Mouse (Mus musculus) spleen, adult 2 months (tissue): ENCODE results near the gene Mfap4. TPM values are rescaled to one million over a fixed set of nuclear protein-coding genes. Genes with fewer than 3 reads are reported as not detected.

Experiments
- DNase-seq, 2 experiments: peaks; one replicate each; pipeline versions ENCODE4 v3.0.0 to v3.0.0-alpha.2; 2012 to 2021; ENCODE audit warnings: low spot score in 2 of 2, low read depth in 1 of 2
- H3K27ac ChIP-seq: fragments of 200-500 bp; 2 replicates; pipeline ENCODE4 v1.5.1; 2012; ENCODE audit warnings: low read length, inconsistent platforms; ENCODE audit not compliant: insufficient read depth
- H3K27me3 ChIP-seq: fragments of 200-500 bp; 2 replicates; pipeline ENCODE4 v1.6.1; 2012; ENCODE audit warnings: mild to moderate bottlenecking, moderate library complexity, low read length, inconsistent platforms; ENCODE audit not compliant: control insufficient read depth, insufficient read depth
- H3K36me3 ChIP-seq: fragments of 200-500 bp; 2 replicates; pipeline ENCODE4 v1.6.1; 2012; ENCODE audit warnings: mild to moderate bottlenecking, low read length, inconsistent platforms; ENCODE audit not compliant: control insufficient read depth, insufficient read depth
- H3K4me1 ChIP-seq: fragments of 200-500 bp; 2 replicates; pipeline ENCODE4 v1.6.1; 2011; ENCODE audit warnings: inconsistent platforms; ENCODE audit not compliant: control insufficient read depth, insufficient read depth, insufficient read length
- H3K4me3 ChIP-seq: fragments of 200-500 bp; 2 replicates; pipeline ENCODE4 v1.5.1; 2011; ENCODE audit warnings: mild to moderate bottlenecking, inconsistent platforms; ENCODE audit not compliant: insufficient read depth, insufficient read length; ENCODE audit errors: extremely low read depth
- CTCF ChIP-seq: fragments of 200-500 bp; IDR thresholded peaks from 2 replicates; pipeline ENCODE4 v1.5.1; 2011; ENCODE audit warnings: mild to moderate bottlenecking, inconsistent platforms; ENCODE audit not compliant: insufficient read depth, insufficient read length, insufficient replicate concordance; ENCODE audit errors: extremely low read depth
- POLR2A ChIP-seq: fragments of 200-500 bp; IDR thresholded peaks from 2 replicates; pipeline ENCODE4 v1.6.1; 2011; ENCODE audit warnings: low read depth, low read length, inconsistent platforms
- WGBS: fragments of 180-500 bp; shearing (Covaris S2); methylation state at CpG from one replicate; pipeline ENCODE4 v1.1.7; 2018; 5-methylcytosine and 5-hydroxymethylcytosine counted together
- polyA plus RNA-seq: library from polyadenylated mRNA; depleted of rRNA; stranded (reverse); fragments of >200 nt; gene quantifications from 2 replicates; pipeline ENCODE4 v1.2.3, GENCODE M21; 2012

Gene Mfap4
- polyA plus RNA-seq, 1 experiment: 31.2 TPM

DNA sequence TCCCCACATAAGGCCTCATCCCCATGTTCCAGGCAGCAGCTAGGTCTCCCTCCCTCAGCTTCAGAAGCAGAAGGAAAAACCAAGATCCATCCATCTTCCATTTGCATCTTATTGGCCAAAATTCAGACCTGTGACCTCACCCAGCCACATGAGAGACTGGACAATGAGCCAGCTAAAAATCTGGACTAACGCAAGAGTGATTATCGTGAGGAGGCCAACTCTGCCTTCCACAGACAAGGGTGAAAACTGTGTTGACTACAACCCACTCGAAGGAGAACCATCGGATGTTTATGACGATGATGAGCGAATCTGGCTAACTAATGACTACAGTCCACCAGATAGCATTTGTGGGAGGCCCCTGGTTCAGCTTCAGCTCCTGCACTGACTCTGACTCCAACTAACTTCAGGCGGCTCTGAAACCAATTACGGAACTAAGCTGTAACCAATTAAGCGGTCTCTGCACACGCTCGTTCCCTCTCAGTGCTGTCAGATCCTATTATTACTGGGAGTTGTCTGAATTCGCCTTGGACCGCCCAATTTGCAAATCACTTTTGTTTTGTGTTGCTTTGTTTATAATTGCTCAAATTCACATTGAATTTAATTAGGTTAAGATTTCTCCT lies 1.9 kb upstream of the Mfap4 start:
- no peak for DNase-seq
- Histone ChIP-seq H3K27ac (no peak overlapping the region), H3K36me3 (no peaks in the 10 kb centered on the region), H3K27me3 (no peaks in the 10 kb centered on the region), H3K4me1 (no peaks in the 10 kb centered on the region), H3K4me3 (no peak overlapping the region)
- 93% methylated on average over 13 of the region's 13 CpGs for WGBS
- TF ChIP-seq CTCF (no peak), POLR2A (no peak)

DNA sequence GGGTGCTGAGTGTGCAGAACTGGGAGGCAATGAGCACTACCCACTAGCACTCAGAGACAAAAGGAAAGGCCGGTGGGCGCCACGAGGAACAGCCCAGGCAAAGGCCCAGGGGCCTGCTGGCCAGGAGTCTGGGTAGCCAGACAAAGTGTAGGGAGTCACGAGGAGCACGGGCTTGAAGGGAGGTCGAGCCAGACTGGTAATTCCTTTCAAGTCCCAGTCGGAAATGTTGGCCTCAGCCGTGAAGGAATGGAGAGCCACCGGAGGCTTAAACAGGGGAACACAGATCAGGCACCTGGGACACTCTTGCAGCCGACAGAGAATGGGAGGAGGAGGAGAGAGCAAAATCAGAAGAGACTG lies 997 bp upstream of the Mfap4 start:
- Histone ChIP-seq H3K27me3 (no peaks in the 10 kb centered on the region), H3K4me3 (no peak overlapping the region), H3K27ac (no peak overlapping the region), H3K4me1 (no peaks in the 10 kb centered on the region), H3K36me3 (no peaks in the 10 kb centered on the region)
- 68% methylated on average over 10 of the region's 10 CpGs for WGBS
- no peak for DNase-seq
- no peak for TF ChIP-seq CTCF
- TF ChIP-seq POLR2A: no peak

DNA sequence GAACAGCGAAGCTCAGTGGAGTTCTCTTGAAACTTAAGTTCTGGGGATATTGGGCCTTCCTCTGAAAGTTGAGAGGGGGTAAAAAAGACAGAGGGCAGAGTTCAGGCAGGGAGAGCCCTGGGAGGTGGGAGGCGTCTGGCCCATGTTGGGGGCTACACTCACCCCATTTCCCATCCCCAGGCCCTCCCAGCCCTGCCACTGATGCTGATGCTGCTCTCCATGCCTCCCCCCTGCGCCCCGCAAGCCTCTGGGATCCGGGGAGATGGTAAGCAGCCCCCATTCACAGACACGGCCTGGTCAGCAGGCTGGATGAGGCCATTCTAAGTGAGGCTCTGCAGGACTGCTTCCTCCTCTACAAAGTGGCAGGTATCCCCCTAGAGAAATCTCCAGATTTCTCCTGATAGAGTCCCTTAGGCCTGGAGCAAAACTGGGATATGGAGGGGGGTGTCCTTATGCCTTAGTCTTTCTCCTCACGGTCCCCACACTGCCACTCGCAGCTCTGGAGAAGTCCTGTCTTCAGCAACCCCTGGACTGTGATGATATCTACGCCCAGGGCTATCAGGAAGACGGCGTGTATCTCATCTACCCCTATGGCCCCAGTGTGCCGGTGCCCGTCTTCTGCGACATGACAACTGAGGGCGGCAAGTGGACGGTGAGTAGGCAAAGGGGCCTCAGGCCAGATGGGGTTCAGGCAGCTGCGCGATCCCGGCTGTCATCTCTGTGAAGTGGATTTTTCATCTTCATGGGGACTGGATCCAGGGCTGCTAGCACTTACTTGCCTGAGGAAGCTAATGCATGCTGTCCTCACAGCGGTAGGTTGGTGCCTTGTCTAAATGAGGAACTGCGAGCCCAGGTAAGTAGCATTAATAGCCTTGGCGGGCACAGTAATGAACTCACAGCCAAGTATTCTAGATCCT lies 568 bp downstream of the Mfap4 start:
- 88% methylated on average over 22 of the region's 22 CpGs for WGBS
- TF ChIP-seq POLR2A: no peak
- TF ChIP-seq CTCF: no peak
- H3K27me3 ChIP-seq: no peaks in the 10 kb centered on the region
- no peak overlapping the region for H3K4me3 ChIP-seq
- peaks cover 8% of the 10 kb centered on the region for H3K36me3 ChIP-seq
- no peak overlapping the region for H3K27ac ChIP-seq
- DNase-seq: no peak
- H3K4me1 ChIP-seq: no peaks in the 10 kb centered on the region

DNA sequence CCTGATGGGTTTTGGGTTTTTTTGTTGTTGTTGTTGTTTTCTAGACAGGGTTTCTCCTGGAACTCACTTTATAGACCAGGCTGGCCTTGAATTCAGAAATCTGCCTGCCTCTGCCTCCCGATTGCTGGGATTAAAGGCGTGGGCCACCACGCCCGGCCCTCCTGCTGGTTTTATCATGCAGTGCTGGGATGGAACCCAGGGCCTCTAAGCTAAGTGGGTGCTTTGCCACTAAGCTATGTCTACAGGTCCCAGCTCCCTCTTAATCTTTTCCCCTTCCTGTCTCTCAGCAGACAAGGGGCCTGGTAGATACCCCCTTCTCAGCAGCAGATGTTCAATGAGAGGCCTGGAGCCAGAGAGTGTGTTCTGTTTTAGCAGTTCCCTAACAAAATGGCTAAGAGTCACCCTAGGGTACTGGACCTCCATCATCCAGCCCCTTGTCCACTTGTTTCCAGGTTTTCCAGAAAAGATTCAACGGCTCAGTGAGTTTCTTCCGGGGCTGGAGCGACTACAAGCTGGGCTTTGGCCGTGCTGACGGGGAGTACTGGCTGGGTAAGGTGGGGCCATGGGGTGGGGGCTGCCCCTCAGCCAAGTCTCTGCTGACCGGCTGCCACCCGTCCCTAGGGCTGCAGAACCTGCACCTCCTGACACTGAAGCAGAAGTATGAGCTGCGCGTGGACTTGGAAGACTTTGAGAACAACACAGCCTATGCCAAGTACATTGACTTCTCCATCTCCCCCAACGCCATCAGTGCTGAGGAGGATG lies 1.4 kb downstream of the Mfap4 start:
- no peak for DNase-seq
- Histone ChIP-seq H3K4me3 (no peak overlapping the region), H3K36me3 (peaks cover 13% of the 10 kb centered on the region), H3K27me3 (no peaks in the 10 kb centered on the region), H3K4me1 (no peaks in the 10 kb centered on the region), H3K27ac (no peak overlapping the region)
- 93% methylated on average over 14 of the region's 14 CpGs for WGBS
- TF ChIP-seq CTCF: no peak
- TF ChIP-seq POLR2A: no peak

DNA sequence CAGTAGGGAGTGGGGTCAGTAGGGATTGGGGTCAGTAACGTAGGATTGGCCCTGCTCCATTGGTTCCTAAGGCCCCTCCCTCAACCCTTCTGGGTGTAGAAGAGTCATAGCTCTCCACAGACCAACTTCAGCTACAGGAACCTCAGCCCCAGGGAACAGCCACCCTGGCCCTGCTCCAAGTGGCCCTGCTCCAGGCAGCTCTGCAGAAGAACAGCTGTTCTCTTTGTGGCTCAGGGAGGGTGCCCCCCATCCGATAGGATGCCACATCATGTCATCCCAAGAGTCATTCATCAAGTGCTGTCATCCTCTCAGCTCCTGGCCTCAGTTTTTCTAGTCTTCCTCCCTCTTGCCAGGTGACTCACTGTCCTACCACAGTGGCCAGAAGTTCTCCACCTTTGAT lies 2.2 kb downstream of the Mfap4 start:
- Histone ChIP-seq H3K4me3 (no peak overlapping the region), H3K27me3 (no peaks in the 10 kb centered on the region), H3K27ac (no peak overlapping the region), H3K36me3 (peaks cover 13% of the 10 kb centered on the region), H3K4me1 (no peaks in the 10 kb centered on the region)
- WGBS: 66% methylated on average over 2 of the region's 2 CpGs
- DNase-seq: no peak
- TF ChIP-seq POLR2A (no peak), CTCF (no peak)

DNA sequence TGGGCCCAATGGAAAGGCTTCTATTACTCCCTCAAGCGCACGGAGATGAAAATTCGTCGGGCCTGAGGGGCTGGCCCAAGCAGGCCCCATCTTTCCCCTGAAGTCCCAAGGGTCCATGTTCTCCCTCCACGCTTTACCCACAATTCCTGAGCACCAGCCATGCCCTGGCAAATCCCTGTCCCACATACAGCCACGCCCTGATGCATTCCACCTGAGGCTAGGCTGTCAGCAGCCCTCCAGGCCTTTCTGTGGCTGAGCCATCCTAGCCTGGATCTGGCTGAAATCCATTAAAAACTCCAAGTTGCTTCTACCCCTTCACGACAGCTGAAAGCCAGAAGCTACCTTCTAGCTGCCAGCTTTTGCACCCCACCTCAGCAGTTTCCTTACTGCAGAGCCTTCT lies 2.7 kb downstream of the Mfap4 start:
- Histone ChIP-seq H3K36me3 (peaks cover 13% of the 10 kb centered on the region), H3K4me3 (no peak overlapping the region), H3K4me1 (peaks cover 2% of the 10 kb centered on the region; the same call in 1 of the 2 replicates), H3K27me3 (no peaks in the 10 kb centered on the region), H3K27ac (no peak overlapping the region)
- WGBS: 91% methylated on average over 7 of the region's 7 CpGs
- no peak for DNase-seq
- no peak for TF ChIP-seq POLR2A
- no peak for TF ChIP-seq CTCF
